Comparison of ENCODE assay signal across 12 mouse cellular contexts in genomic region chr7:82339214-82339613, GRCm38 (mm10). TPM values are rescaled to one million over a fixed set of nuclear protein-coding genes. Genes with fewer than 3 reads are reported as not detected.
DNase-seq lines count a peak whose midpoint lies in the region; ATAC-seq and TF ChIP-seq lines count a peak whose summit lies in the region.
"Had no signal": no experiment of that assay in that cellular context is flagged by ENCODE, and none has a peak within 500 bp of the region (broad histone marks: within the 10 kb centered on the region; RNA-seq: fewer than 3 reads in every experiment).

No protein-coding gene starts in this region.

- no peak for DNase-seq in hindbrain, postnatal 0 days (ENCODE audit: low spot score)
- DNase-seq in testis, postnatal 14 days (ENCODE audit: low spot score), result no peak
- no peak for DNase-seq in Patski (ENCODE audit: low read depth, low spot score)
- peak; percentile 12 for DNase-seq in stomach, postnatal 0 days (ENCODE audit: low spot score)
- DNase-seq in gastrocnemius, postnatal 14 days, result no peak
- DNase-seq: kidney, postnatal 25 days; right cerebral cortex, postnatal 25 days; thymus, postnatal 25 days had no signal

- no peaks in the 10 kb centered on the region for H3K9me3 ChIP-seq in hindbrain, postnatal 0 days (ENCODE audit: low read length)
- H3K9me3 ChIP-seq in hindbrain, embryonic 13.5 days, result no peaks in the 10 kb centered on the region
- H3K9me3 ChIP-seq in stomach, postnatal 0 days (ENCODE audit: control insufficient read depth, low read length), result no peaks in the 10 kb centered on the region

- CTCF ChIA-PET in Patski (lab: Charles Lee), result interaction anchor here (0.8 to 1.4 kb wide), 5 partner anchors 12 to 165 kb away, joined by 3 to 4 read pairs (median 3); no protein-coding TSS in a partner anchor

- no peak overlapping the region for H3K27ac ChIP-seq in hindbrain, postnatal 0 days
- H3K27ac ChIP-seq in hindbrain, embryonic 13.5 days, result no peak overlapping the region
- H3K27ac ChIP-seq in testis, adult 2 months (ENCODE audit: control insufficient read depth, insufficient read depth, low read depth, low read length), result no peak overlapping the region
- H3K27ac ChIP-seq in stomach, postnatal 0 days (replicated peaks), result no peak overlapping the region
- H3K27ac ChIP-seq: hindbrain, embryonic 12.5 days had no signal

- intact Hi-C loops in gastrocnemius, postnatal 14 days (cut with DNase I; ENCODE audit: low total_unique reads), result loop anchor here (10.0 kb wide), 1 partner anchor 166 kb away; no protein-coding TSS in a partner anchor

- H3K27me3 ChIP-seq in hindbrain, postnatal 0 days (ENCODE audit: insufficient read depth, low read length), result peaks cover 11% of the 10 kb centered on the region; the same call in 1 of the 2 replicates
- H3K27me3 ChIP-seq in hindbrain, embryonic 13.5 days, result peaks cover 49% of the 10 kb centered on the region
- H3K27me3 ChIP-seq in testis, adult 2 months (ENCODE audit: control insufficient read depth, insufficient read depth, low read length), result no peaks in the 10 kb centered on the region
- peaks cover 3% of the 10 kb centered on the region for H3K27me3 ChIP-seq in Patski
- H3K27me3 ChIP-seq in stomach, postnatal 0 days (ENCODE audit: control insufficient read depth, insufficient read depth, low read length), result no peaks in the 10 kb centered on the region; the same call in 1 of the 2 replicates

- H3K4me2 ChIP-seq in hindbrain, postnatal 0 days (ENCODE audit: low read depth, low read length), result no peak overlapping the region
- no peak overlapping the region for H3K4me2 ChIP-seq in hindbrain, embryonic 13.5 days
- no peak overlapping the region for H3K4me2 ChIP-seq in stomach, postnatal 0 days (replicated peaks; ENCODE audit: low read depth)
- H3K4me2 ChIP-seq: hindbrain, embryonic 12.5 days had no signal

- H3K36me3 ChIP-seq in hindbrain, postnatal 0 days (ENCODE audit: insufficient read depth, low read length), result no peaks in the 10 kb centered on the region
- H3K36me3 ChIP-seq in hindbrain, embryonic 13.5 days, result no peaks in the 10 kb centered on the region
- no peaks in the 10 kb centered on the region for H3K36me3 ChIP-seq in testis, adult 2 months (ENCODE audit: control insufficient read depth, insufficient read depth, low read length)
- no peaks in the 10 kb centered on the region for H3K36me3 ChIP-seq in stomach, postnatal 0 days (ENCODE audit: control insufficient read depth, insufficient read depth, low read length)
- H3K36me3 ChIP-seq: hindbrain, embryonic 12.5 days had no signal

- H3K4me3 ChIP-seq in hindbrain, postnatal 0 days (ENCODE audit: low read length), result no peak overlapping the region
- no peak overlapping the region for H3K4me3 ChIP-seq in hindbrain, embryonic 13.5 days
- no peak overlapping the region for H3K4me3 ChIP-seq in testis, adult 2 months (ENCODE audit: control insufficient read depth, low read depth, low read length)
- H3K4me3 ChIP-seq in stomach, postnatal 0 days (ENCODE audit: low read depth, low read length), result no peak overlapping the region
- H3K4me3 ChIP-seq: hindbrain, embryonic 12.5 days; megakaryocyte, embryonic 14.5 days had no signal

- no peak for TF ChIP-seq POLR2A in testis, adult 2 months (IDR thresholded peaks at IDR 0.05; ENCODE audit: control insufficient read depth, low read depth, low read length)

- in situ Hi-C loops in Patski (cut with MboI; ENCODE audit: low pct_unique_long_range_greater_than_20kb), result loop anchor here (10.0 kb wide), 2 partner anchors 166 to 276 kb away; no protein-coding TSS in a partner anchor

- POLR2A ChIA-PET in Patski (lab: Charles Lee), result no interaction called here

- TF ChIP-seq EP300 in stomach, postnatal 0 days (optimal IDR thresholded peaks at IDR 0.05), result no peak

- no peaks in the 10 kb centered on the region for H3K4me1 ChIP-seq in hindbrain, postnatal 0 days (ENCODE audit: insufficient read depth, low read length)
- peaks cover 20% of the 10 kb centered on the region for H3K4me1 ChIP-seq in hindbrain, embryonic 13.5 days (replicated peaks)
- H3K4me1 ChIP-seq in testis, adult 2 months (ENCODE audit: control insufficient read depth, insufficient read depth, low read length), result peaks cover 13% of the 10 kb centered on the region
- H3K4me1 ChIP-seq in stomach, postnatal 0 days (replicated peaks; ENCODE audit: control insufficient read depth, insufficient read depth), result no peaks in the 10 kb centered on the region; the same call in 1 of the 2 replicates
- H3K4me1 ChIP-seq: megakaryocyte, embryonic 14.5 days had no signal

- peak; percentile 65 for TF ChIP-seq CTCF in hindbrain, postnatal 0 days (IDR thresholded peaks at IDR 0.05; ENCODE audit: low read depth)
- TF ChIP-seq CTCF in testis, adult 2 months (IDR thresholded peaks at IDR 0.05; ENCODE audit: control insufficient read depth, insufficient read depth, insufficient replicate concordance, low read depth, low read length), result peak; percentile 23; the same call in 1 of the 2 replicates
- peak; percentile 82 for TF ChIP-seq CTCF in Patski (IDR thresholded peaks at IDR 0.05)
- peak; percentile 72 for TF ChIP-seq CTCF in stomach, postnatal 0 days (IDR thresholded peaks at IDR 0.05; ENCODE audit: low read depth)

- no peak for ATAC-seq in hindbrain, postnatal 0 days
- ATAC-seq in hindbrain, embryonic 13.5 days (ENCODE audit: low FRiP score), result no peak
- no peak for ATAC-seq in Patski
- no peak for ATAC-seq in stomach, postnatal 0 days (ENCODE audit: low FRiP score, low TSS enrichment)

- 57% methylated on average over 3 of the region's 3 CpGs for WGBS in hindbrain, postnatal 0 days
- WGBS in hindbrain, embryonic 13.5 days, result 58% methylated on average over 3 of the region's 3 CpGs
- WGBS in stomach, postnatal 0 days, result 45% methylated on average over 3 of the region's 3 CpGs

- H3K9ac ChIP-seq in hindbrain, postnatal 0 days (replicated peaks; ENCODE audit: low read length), result no peak overlapping the region
- H3K9ac ChIP-seq in hindbrain, embryonic 13.5 days, result no peak overlapping the region
- H3K9ac ChIP-seq in stomach, postnatal 0 days (ENCODE audit: low read length), result no peak overlapping the region
- H3K9ac ChIP-seq: hindbrain, embryonic 12.5 days had no signal

RNA-seq across cellular contexts. Expression of gene Adamtsl3, which starts 3.7 kb away (rescaled TPM):
- 3.5 and 9.7 TPM in 2 replicates for total RNA-seq in hindbrain, postnatal 0 days (2014; rRNA removed)
- polyA plus RNA-seq in hindbrain, postnatal 0 days (2015; fragmentation: Nextera tagmentation; extraction: Ambion mirVana), result 1.5 and 2.3 TPM in 2 replicates
- polyA plus RNA-seq in hindbrain, embryonic 13.5 days (2015; fragmentation: Nextera tagmentation; extraction: Ambion mirVana), result 0.43 and 0.44 TPM in 2 replicates
- polyA plus RNA-seq in testis, adult 2 months (2012; rRNA removed), result 0.43 and 0.45 TPM in 2 replicates
- polyA plus RNA-seq in Patski (2021), result 4.4 TPM
- polyA plus RNA-seq in stomach, postnatal 0 days (2015; fragmentation: Nextera tagmentation; extraction: Ambion mirVana), result 2.2 and 2.3 TPM in 2 replicates
- total RNA-seq in gastrocnemius, postnatal 14 days (2021), result 1 to 10 TPM; 7.4 to 8.1 TPM

Comparison
In these comparisons a context has a peak if more than half of its experiments do, and no peak if none do; other contexts are left out.
1. CTCF ChIP-seq: peak in every context shown above with its lines; median percentile 82 in Patski; 72 in stomach, postnatal 0 days; 65 in hindbrain, postnatal 0 days; 23 in testis, adult 2 months.